Mouse (Mus musculus): ENCODE results near the gene Pwwp2b.
A peak's percentile ranks its signal among the peaks of the same experiment; 100 is the strongest.

Pwwp2b gene

DNA sequence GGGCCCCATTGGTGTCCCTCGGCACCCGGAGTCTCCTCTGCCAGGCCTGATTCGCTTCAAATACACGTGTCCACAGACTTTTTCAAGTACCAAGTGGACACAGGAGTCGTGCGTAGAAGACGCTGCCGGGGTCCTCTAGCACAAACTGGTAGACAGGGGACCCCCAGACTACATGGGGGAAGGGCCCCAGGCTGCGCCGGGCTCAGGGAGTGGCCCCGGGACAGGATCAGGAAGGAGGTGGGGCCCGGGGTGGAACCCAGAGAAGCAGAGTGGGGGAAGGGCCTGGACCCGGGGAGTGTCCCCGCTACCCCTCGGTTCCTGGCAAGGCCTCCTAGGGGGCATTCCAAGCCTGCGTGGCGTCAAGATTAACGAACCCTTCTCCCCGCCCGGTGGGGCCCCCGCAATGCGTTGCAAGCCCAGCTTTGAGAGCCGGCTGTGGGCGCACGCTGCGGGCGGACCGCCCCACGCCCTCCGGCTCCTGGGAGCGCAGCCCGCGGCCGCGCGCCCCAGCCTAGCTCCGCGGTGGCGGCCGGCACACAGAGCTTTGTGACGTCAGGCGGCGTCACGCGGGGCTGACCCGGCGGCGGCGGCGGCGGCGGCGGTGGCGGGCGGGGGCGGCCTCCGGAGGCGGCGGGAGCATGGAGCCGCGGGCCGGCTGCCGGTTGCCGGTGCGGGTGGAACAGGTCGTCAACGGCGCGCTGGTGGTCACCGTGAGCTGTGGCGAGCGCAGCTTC is at the start of gene Pwwp2b:
Gene Pwwp2b (plus strand): TSS at position 602 of the 734 bp plus-strand sequence.
- DNase-seq (ENCODE audit: low spot score) = peak; percentile 69

DNA sequence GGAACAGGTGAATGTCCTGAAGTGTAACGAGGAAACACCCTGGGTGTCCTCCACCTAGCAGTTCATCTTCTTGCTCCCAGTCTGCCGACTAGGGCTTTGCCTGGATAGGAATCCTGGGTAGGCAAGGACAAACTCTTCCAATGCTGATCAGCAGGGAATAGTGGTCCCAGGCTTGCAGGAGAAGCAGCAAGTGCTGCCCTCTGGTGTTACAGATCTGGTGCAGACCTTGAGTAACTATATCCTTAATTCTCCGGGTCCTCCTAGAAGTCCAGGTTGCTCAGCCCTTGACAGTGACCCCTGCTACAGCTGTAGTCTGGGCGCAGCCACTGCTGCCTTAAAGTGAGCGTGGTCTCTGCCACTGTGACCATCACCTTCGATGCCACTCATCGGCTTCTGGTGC is 48.2 kb upstream of the Pwwp2b start:
- no peak for DNase-seq (ENCODE audit: low spot score)

DNA sequence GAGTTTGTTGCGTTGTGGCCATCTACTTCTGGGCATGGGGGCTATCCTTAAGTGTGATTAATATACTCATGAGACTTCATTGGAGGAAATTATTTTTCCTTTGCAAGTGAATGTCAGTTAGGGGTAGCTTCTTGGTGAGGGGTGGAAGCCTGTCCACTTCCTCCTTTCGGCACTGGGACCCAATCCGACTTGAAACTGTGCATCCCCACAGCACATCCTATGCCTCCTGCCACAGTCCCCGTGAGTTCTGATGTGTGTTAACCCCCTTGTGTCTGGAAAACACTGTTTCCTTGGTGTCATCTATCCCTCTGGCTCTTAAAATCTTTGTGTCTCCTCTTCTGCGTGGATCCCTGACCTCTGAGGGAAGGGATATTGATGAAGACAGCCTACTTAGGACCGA is 47.1 kb upstream of the Pwwp2b start:
- no peak for DNase-seq (ENCODE audit: low spot score)

DNA sequence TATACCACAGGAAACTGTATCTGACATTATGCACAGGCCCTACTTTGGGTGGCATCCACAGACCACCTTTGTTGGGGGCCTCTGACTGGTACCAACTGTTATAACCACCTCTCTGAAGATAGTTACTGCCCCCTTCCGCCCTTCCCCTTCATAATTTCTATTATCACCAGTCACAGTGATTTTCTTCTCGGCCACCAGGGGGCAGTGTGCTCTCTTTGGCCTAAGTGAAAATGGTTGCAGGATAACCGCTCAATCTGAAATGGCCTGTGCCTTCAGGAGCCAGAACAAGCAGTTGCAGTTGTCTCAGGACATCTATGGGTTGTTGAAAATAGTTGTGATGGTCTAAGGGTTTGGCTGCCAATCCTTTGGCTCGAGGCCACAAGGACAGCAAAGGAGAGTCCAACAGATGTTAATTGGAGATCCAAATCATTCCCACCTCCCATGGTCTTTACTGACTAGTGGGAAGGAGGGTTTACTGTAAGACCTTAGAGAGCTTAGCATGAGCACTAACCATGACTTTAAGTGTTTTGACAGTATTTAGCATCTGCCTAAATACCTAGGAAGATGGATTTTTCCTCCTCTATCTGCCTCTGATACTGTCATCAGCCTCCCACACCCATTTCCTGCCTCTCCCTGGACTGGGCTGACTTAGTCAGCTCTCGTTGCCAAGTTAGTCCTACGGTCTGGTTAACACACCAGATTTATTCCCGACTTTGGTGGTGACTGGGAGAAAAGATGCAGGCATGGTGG is 40.1 kb upstream of the Pwwp2b start:
- DNase-seq (ENCODE audit: low spot score) = peak; percentile 57

DNA sequence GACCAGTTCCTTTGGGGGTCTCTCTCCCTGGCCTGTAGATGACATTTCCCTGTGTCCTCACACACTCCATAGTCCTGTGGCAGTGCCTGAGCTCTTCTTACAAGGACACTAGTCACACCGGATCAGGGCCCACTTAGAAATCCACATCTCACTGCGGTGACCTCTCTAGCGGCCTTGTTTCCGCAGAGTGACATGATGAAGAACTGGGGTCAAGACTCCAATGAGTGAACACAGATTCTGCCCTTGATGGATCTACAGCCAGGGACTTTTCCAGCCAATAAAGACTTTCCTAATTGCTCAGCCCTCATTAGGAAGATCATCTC is 39.5 kb upstream of the Pwwp2b start:
- no peak for DNase-seq (ENCODE audit: low spot score)

DNA sequence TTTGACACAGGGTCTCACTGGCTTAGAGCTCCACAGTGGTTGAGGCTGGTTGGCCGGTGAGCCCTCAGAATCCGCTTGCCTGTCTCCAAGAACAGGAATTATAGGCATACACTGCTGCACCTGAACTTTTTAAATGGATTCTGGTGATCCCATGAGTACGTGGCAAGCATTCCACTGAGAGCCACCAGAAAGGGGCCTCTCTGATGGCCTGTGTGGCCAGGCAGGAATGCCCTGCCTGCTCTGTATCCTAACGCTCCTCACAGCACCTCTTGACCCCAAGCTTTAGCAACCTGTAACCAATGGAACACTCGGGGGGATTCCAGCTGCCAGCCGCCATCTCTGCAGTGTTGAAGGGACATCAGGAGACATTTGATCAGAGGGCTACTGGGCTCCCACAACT is 36.5 kb upstream of the Pwwp2b start:
- no peak for DNase-seq (ENCODE audit: low spot score)

DNA sequence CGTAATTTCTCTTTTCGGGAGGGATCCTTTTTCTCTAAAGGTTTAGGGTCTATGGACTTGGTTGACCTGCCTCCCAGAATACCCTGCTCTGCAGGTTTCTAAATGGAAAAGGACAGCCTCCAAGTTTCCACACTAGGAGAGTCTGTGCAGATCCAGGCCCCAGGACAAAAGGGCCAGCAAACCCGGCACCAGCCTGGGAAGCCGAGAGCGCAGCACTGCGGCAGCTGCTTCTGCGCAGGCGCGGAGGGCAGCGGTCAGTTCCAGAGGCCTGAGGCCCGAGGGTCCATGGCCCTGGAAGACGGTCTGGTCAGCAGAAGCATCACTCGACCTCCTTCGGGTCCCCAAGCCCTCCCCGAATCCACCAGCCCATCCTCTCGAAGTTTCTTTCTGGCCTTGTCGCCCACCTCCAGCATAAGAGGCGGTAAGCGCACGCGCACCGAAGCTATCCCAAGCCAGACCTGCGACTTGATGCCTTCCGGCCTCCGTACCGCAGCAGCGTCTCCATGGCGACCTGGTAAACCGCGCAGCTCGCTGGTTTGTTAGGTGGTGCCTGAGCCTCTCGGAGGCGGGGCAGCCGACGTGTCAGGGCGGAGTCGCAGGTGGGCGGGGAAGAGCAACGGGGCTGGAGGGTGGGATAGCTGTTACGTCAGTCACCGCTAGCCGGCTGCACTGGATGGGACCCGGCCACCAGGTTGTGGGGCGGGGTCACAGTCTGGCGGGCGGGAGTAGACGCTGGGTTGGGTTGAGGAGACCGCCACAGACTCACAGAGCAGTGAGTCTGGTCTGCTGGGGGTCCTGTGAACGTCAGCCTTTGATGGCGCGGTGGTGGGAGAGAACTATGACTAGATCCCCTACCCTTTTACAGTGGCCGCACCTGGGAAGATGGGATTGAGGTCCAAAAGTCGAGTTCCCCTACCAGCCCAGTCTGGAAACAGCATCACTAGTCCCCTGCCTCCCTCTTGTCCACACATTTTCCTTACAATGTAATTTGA is 35.2 kb upstream of the Pwwp2b start, which contains the start of the genes Lrrc27 and Stk32c:
Gene Lrrc27 (plus strand): TSS at position 235 of the 992 bp plus-strand sequence.
Gene Stk32c (minus strand): TSS at position 554 of the 992 bp plus-strand sequence.
- peak; percentile 97 for DNase-seq (ENCODE audit: low spot score)

DNA sequence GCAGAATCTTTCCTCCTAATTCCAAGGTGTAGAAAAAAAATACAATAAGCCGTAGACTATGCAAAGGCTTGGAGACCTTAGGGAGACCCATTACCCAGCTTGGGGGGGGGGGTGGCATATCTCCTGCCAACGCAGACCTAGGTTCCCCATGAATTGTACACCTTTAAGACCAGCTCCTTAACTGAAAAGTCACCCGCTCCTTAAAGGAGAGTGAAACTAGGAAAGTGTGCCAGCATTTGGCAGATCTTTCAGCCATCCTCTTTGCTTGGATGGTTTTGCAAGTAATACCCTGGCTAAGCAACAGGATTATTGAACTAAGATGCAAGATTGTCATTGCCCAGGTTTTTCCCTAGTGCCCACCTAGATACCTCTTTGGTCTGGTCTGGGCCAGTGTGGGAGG is 34.5 kb upstream of the Pwwp2b start:
- DNase-seq (ENCODE audit: low spot score) = no peak

DNA sequence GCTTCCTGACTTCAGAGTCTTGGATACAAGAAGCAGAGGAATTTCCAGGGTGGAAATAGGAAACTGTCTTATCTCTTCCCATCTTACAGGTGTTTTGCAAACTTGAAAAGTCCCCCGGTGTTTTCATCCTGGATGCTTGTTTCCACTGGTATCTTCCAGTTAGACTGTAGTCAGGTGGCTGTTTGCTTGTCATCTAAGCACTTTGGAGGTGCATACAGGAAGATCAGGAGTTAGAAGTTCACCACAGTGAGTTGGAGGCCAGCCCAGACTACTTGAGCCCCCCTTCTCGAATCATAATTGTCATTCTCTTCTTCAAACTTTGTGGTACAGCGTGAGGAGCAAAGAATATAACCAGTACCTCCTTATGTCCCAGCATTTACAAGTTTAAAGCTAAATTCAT is 34.1 kb upstream of the Pwwp2b start:
- no peak for DNase-seq (ENCODE audit: low spot score)

DNA sequence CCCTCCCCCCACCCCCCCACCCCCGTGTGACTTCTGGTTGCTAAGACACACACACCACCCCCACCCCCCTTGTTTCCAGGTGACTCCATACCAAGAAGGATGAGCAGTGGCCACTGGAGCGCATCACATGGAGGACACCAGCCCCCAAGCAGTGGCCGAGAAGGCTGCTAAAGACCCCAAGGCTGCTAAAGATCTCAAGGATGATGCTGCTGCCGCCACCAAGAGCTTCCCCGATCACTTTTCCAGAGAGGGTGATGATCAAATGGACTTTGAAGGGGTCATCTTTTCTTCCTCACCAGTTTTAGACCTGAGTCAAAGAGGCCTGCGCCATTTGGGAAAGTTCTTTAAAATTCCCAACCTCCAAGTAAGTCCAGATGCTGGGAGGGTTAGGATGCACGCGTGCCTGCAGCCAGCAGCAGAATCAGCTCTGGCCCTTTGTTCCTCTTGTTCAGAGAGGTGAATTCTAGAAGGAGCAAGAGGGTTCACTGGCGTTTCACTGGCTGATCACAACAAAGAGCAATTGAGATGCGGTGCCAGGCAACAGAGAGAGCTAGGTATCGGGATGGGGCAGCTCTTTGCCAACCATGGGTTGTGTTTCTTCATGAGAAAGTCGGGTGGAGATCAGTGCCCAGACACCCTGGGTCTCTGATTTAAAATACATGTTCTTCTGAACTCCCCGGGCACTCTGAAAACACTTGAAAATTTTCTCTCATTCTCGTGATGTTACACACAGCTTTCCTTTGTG is 33.5 kb upstream of the Pwwp2b start:
- DNase-seq (ENCODE audit: low spot score) = no peak

DNA sequence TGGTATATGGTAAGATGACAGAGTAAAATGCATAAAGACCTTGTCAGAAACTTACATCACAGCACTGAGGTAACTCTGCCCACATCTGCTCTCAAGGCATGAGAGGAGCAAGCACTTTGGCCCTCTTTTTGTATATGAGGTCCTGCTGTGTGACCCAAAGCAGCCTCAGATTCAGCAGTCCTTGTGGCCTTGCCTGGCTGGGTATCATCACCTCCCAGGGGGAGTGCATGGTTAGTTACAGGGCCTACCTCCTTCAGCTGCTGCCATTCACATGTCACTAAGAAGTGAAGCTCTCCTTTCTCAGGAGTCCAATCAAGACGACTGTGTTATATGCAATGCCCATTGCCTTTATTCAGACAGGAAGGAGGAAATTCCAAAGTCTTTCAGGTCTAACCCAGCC is 32.8 kb upstream of the Pwwp2b start:
- DNase-seq (ENCODE audit: low spot score) = no peak

DNA sequence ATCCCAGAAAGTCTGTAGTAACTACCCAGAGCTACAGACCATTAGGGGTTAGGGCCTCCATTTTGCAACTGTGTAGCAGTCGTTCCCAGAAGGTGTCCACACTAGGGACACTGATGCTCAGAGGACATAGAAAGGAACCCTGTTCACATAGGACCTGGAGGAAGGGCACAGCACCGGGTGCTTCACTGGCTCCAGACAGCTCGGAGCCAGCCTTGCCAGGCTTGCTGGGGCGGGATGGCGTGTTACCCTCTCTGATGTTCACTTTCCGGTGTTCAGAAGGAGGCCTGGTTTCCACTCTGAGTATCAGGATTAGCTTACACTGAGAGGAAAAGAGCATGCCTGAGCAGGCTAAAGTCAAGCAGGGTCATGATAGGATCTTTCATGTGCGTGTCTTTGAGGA is 32.3 kb upstream of the Pwwp2b start:
- no peak for DNase-seq (ENCODE audit: low spot score)

DNA sequence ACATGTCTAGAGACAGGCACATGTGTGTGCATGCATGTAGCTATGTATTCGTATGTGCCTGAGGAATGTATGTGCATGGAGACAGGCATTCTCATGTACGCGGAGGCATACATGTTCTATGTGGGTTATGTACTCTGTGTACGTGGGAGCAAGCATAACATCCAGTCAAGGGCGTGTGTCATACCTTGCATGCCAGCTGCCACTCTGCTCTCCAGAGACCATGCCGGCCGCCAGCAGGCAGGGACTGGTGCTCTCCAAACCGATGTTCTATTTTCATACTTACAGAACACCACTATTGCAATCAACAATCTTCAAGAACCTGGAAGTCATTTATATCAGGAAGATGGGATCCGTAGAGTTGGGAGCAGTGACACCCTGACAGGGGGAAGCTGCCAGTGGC is 31.8 kb upstream of the Pwwp2b start:
- DNase-seq (ENCODE audit: low spot score) = no peak

DNA sequence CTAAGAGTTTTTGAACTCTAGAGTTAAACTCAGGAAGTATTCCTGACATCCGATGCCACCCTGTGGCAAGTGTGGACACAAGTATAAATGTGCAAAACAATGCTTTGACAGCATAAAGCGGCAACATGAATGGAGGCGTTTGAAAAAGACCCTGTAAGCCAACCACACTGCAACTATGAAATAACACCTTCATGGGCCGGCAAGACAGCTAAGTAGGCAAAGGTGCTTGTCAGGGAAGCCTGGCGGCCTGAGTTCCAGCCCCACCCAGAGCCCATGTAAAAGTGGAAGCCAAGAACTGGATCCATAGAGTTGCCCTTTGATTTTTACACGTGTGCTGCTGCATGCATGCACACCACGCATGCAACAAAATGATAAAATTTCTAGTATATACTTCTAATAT is 31.2 kb upstream of the Pwwp2b start:
- no peak for DNase-seq (ENCODE audit: low spot score)

DNA sequence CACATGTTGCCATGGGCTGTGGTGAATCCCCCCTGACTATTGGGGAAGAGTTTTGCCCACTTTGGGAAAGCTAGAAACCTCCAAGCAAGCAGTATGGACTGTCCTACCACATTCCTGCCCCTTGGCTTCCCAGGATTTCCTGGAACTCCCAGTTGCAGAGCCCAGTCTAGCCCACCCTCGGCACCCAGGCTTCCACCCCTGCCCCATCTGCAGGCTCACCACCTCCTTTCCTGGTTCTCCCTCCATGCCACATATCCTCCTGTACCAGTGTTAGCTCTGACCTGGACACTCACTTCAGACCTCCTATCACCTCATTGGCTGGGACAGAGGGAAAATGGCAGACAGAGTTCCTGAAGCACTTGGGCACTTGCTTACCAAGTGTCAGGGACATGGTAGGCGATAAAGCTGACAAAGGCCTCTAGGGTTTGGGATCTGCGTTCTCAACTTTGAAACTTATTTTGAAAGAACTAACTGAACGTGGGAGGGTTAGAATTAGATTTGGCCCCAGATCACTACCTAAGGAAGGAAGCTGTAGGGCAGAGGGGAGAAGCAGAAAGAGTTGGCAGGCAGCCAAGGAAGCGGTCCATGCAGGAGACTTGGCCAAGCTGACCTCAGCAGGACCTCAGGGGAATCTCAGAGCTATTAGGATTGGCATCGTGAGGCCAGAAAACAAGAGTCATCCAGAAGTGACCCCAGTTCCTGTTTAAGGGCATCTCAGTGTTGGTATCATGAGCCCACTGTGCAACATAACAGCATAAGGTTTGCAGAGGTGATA is 29.5 kb upstream of the Pwwp2b start:
- no peak for DNase-seq (ENCODE audit: low spot score)

DNA sequence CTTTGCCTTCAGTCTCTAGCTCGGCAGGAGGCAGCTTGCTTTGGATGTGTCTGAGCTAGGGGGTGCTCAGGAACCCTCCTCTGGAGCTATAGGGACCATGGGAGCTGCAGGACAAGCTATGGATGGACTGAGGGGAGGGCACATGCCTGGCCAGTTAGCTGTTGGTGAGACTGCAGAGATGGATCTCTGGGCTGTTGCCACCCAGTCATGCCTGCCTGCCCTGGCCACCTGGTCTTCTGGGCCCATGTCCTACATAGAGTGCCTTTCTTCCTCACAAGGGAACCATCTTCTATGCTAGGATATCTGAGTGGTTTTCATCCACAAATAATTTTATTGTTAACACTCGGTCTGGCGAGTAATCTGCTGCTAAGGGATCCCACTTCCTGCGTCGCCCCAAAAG is 28.8 kb upstream of the Pwwp2b start:
- DNase-seq (ENCODE audit: low spot score) = no peak

DNA sequence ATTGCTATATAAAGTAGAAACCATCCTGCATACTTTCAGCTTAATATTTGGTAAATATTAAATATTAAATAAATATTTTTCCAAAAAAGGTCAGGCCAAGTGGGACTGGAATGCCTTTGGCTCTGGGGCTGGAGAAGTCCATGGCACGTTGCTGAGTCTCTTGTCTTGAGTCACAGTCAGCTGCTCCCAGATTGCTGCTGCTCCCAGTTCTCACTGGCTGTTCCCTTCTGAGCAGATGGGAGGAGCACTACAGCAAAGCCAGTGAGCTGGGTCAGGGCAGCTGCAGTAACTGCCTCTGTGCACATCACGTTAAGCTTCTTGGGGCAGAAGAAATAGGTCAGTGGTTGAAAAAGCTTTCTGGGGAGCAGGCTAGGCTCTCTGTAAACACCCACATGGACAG is 28.0 kb upstream of the Pwwp2b start:
- no peak for DNase-seq (ENCODE audit: low spot score)

DNA sequence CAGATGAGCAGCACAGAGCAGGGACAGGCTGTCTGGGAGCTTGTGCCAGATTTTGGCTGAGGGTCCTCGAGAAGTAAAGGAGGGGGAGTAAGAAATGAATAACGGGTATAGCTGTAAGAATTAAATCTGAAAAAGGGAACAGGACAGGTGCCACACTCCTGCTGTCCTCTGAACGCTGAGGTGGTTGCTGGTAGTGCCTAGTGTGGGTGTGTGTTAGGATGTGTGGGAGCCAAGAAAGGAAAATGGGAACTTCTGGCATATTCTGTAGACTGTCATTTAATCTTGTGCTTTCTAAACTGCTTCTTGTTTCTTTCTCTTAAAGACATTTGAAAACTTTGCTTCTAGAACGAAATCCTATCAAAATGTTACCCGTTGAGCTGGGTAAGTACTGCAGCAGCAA is 27.2 kb upstream of the Pwwp2b start:
- DNase-seq (ENCODE audit: low spot score) = no peak

DNA sequence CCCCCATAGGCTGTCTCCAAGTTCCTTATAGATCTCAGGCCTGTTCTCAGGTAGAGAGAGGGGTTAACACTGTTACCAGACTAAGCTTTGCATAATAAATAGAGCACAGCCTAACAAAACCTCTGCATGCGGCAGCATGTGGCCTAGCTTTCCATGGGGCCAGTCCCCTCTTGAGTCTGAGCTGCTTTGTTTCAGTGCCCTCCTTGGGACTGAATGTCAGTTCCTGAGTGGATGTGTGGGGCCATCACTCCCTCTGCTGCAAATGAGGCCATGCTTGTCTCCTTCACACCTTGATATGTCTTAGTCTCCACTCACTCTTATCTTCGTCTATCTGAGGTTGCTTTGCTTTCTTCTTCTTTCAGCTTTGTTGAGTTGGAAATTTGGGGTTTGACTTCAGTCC is 26.4 kb upstream of the Pwwp2b start:
- DNase-seq (ENCODE audit: low spot score) = no peak

DNA sequence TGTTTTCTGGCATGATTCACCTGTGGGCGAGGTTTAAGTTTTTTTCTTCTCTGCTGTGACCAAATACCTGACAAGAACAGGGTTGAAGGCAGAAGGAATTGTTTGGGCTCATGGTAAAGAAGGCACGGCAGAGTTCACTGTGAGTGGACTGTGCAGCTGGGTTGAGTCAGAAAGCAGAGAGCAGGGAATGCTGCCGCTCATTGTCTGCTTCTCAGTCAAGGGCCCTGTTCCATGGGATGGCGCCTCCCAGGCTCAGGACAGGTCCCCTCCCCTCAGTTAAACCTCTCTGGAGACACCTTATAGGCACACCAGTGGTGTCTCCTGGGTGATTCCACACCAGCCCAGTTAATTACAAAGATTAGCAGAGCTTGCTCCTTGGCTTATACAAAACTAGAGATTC is 25.9 kb upstream of the Pwwp2b start:
- no peak for DNase-seq (ENCODE audit: low spot score)

DNA sequence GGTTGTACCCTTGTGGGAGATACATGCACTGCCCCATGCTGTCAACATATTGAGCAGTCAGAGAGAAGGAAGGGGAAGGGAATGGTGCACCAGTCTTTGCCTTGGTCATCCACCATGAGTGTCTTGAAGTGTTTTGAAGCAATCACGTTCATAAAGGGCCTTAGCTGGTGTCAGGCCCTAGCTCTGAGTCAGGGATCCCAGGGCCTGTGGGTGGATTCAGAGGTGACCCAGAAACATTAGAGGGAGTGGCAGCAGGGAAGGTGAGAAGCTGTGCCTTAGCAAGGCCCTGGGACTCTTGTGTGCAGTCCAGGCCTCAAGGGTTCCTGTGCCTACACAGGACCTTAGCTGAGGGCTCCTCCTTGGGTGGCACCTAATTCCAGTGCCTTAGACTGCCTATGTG is 24.2 kb upstream of the Pwwp2b start:
- no peak for DNase-seq (ENCODE audit: low spot score)

All from T-cell, adult 2 months (primary cell).